Mouse (Mus musculus) lung, adult 2 months (tissue): ENCODE data around the gene Zfp541. TPM values are rescaled to one million over a fixed set of nuclear protein-coding genes. Genes with fewer than 3 reads are reported as not detected.

Experiments used
- DNase-seq: peaks from one replicate; pipeline ENCODE4 v3.0.0; 2022
- H3K4me1 ChIP-seq: fragments of 200-500 bp; 2 replicates; pipeline ENCODE4 v1.6.1; 2011; ENCODE audit warnings: low read length; ENCODE audit not compliant: control insufficient read depth, insufficient read depth
- H3K4me3 ChIP-seq: fragments of 200-500 bp; replicated peaks from 2 replicates; pipeline ENCODE3; 2011; ENCODE audit warnings: low read depth, mild to moderate bottlenecking, control low read depth, low read length; ENCODE audit errors: extremely low read depth
- CTCF ChIP-seq: fragments of 200-500 bp; IDR thresholded peaks from 2 replicates; pipeline ENCODE4 v1.5.1; 2011; ENCODE audit warnings: mild to moderate bottlenecking, low read length, control low read depth; ENCODE audit not compliant: insufficient read depth
- POLR2A ChIP-seq: fragments of 200-500 bp; IDR thresholded peaks from 2 replicates; pipeline ENCODE4 v1.6.1; 2011; ENCODE audit warnings: low read depth, mild to moderate bottlenecking, control low read depth, low read length, borderline replicate concordance; ENCODE audit errors: extremely low read depth
- whole genome bisulfite sequencing: fragments of 180-500 bp; shearing (Covaris S2); methylation state at CpG from one replicate; pipeline ENCODE4 v1.1.7; 2018; 5-methylcytosine and 5-hydroxymethylcytosine counted together
- polyA plus RNA-seq: library from polyadenylated mRNA; depleted of rRNA; stranded (reverse); fragments of >200 nt; gene quantifications from 2 replicates; pipeline ENCODE4 v1.2.3, GENCODE M21; 2012

Zfp541 gene
- polyA plus RNA-seq, 1 experiment = 0.04 TPM

- Histone ChIP-seq H3K4me3 (no peak overlapping the region), H3K4me1 (peaks cover 30% of the 10 kb centered on the region)
- TF ChIP-seq CTCF = no peak
- no peak for TF ChIP-seq POLR2A
- WGBS = 41% methylated on average over 5 of the region's 5 CpGs
- DNase-seq = no peak
Measured at GRCm38 (mm10) chr7:16044531-16044930, 17.1 kb upstream of the Zfp541 start.

- no peak for DNase-seq
- Histone ChIP-seq H3K4me3 (no peak overlapping the region), H3K4me1 (peaks cover 30% of the 10 kb centered on the region)
- 33% methylated on average over 2 of the region's 2 CpGs for WGBS
- TF ChIP-seq CTCF = no peak
Measured at GRCm38 (mm10) chr7:16045538-16045937, 16.1 kb upstream of the Zfp541 start.

GRCm38 (mm10) chr7:16046101-16046480 lies 15.5 kb upstream of the Zfp541 start:
- WGBS = under 1% methylated on average over 7 of the region's 7 CpGs
- no peak for DNase-seq
- Histone ChIP-seq H3K4me1 (peaks cover 30% of the 10 kb centered on the region), H3K4me3 (peak overlapping the region; percentile 94)
- TF ChIP-seq POLR2A (no peak), CTCF (no peak)

- WGBS = under 1% methylated on average over 46 of the region's 46 CpGs
- Histone ChIP-seq H3K4me3 (peak overlapping the region; percentile 94), H3K4me1 (peaks cover 33% of the 10 kb centered on the region)
- peak; percentile 46; the same call in 1 of the 2 replicates for TF ChIP-seq POLR2A
- TF ChIP-seq CTCF = no peak
- peak; percentile 74 for DNase-seq
Measured at GRCm38 (mm10) chr7:16046481-16047337, 14.9 kb upstream of the Zfp541 start.

- H3K4me1 ChIP-seq = peaks cover 33% of the 10 kb centered on the region
Measured at GRCm38 (mm10) chr7:16047338-16048146, 14.1 kb upstream of the Zfp541 start, which contains the start of gene Bicra. Bicra (minus strand) TSS chr7:16047921.

GRCm38 (mm10) chr7:16048164-16048564 lies 13.4 kb upstream of the Zfp541 start:
- H3K4me1 ChIP-seq = peaks cover 28% of the 10 kb centered on the region
- WGBS = under 1% methylated on average over 20 of the region's 20 CpGs
- TF ChIP-seq POLR2A (peak; percentile 85; the same call in 1 of the 2 replicates), CTCF (no peak)
- DNase-seq = peak; percentile 99
- H3K4me3 ChIP-seq = peak overlapping the region; percentile 98

More at GRCm38 (mm10) chr7:16047338-16048146, 14.1 kb upstream of the Zfp541 start, which contains the start of gene Bicra:
- H3K4me3 ChIP-seq = peak within 1 kb of the TSS; percentile 98
- TF ChIP-seq POLR2A (peak; percentile 56; the same call in 1 of the 2 replicates), CTCF (no peak)
- DNase-seq = peak; percentile 82
- WGBS = under 1% methylated on average over 67 of the region's 69 CpGs

- Histone ChIP-seq H3K4me1 (peaks cover 21% of the 10 kb centered on the region), H3K4me3 (peak overlapping the region; percentile 98)
- no peak for DNase-seq
- no peak for TF ChIP-seq POLR2A
- no peak for TF ChIP-seq CTCF
- 7% methylated on average over 36 of the region's 36 CpGs for WGBS
Measured at GRCm38 (mm10) chr7:16048675-16049575, 12.7 kb upstream of the Zfp541 start.

GRCm38 (mm10) chr7:16049576-16049915 lies 12.1 kb upstream of the Zfp541 start:
- WGBS = 67% methylated on average over 7 of the region's 7 CpGs
- no peak for DNase-seq
- H3K4me3 ChIP-seq = peak overlapping the region; percentile 31
- TF ChIP-seq POLR2A (no peak), CTCF (no peak)
- H3K4me1 ChIP-seq = peaks cover 16% of the 10 kb centered on the region

GRCm38 (mm10) chr7:16050600-16050999 lies 11.0 kb upstream of the Zfp541 start:
- TF ChIP-seq POLR2A = no peak
- no peak for TF ChIP-seq CTCF
- 84% methylated on average over 3 of the region's 3 CpGs for WGBS
- no peak for DNase-seq
- Histone ChIP-seq H3K4me1 (peaks cover 9% of the 10 kb centered on the region), H3K4me3 (no peak overlapping the region)
